Mouse (Mus musculus): ENCODE results near the gene Zbtb11.

GRCm38 (mm10) chr16:56058151-56058550, 84.5 kb downstream of the Zbtb11 start:
- no peak for TF ChIP-seq CTCF (IDR thresholded peaks at IDR 0.05; ENCODE audit: low read depth, low read length)
- TF ChIP-seq GATA1 (IDR thresholded peaks at IDR 0.05; ENCODE audit: borderline replicate concordance, low read length), result no peak
- TF ChIP-seq TAL1 (conservative IDR thresholded peaks at IDR 0.05; ENCODE audit: low read depth, low read length), result no peak
- TF ChIP-seq POLR2AphosphoS5 (IDR thresholded peaks at IDR 0.05; ENCODE audit: insufficient replicate concordance, low read depth, low read length), result no peak

Data from G1E (cell line).